Mouse (Mus musculus) thymus, adult 2 months (tissue): Measurements from ENCODE around the gene Fndc9. TPM values are rescaled to one million over a fixed set of nuclear protein-coding genes. Genes with fewer than 3 reads are reported as not detected.

Experiments used
- DNase-seq: peaks from one replicate; pipeline ENCODE4 v3.0.0; 2021
- H3K27ac ChIP-seq: fragments of 200-500 bp; 2 replicates; pipeline ENCODE4 v1.5.1; 2012; ENCODE audit warnings: low read length, control low read depth; ENCODE audit not compliant: control insufficient read depth, insufficient read depth
- H3K27me3 ChIP-seq: fragments of 200-500 bp; 2 replicates; pipeline ENCODE4 v1.6.1; 2012; ENCODE audit warnings: mild to moderate bottlenecking, low read length, moderate library complexity, mixed read lengths; ENCODE audit not compliant: control insufficient read depth, insufficient read depth
- H3K36me3 ChIP-seq: fragments of 200-500 bp; 2 replicates; pipeline ENCODE4 v1.6.1; 2012; ENCODE audit warnings: mild to moderate bottlenecking, low read length, moderate library complexity; ENCODE audit not compliant: control insufficient read depth, insufficient read depth
- H3K4me1 ChIP-seq: fragments of 200-500 bp; replicated peaks from 2 replicates; pipeline ENCODE4 v1.6.1; 2012; ENCODE audit warnings: low read length; ENCODE audit not compliant: control insufficient read depth, insufficient read depth
- H3K4me3 ChIP-seq: fragments of 200-500 bp; 2 replicates; pipeline ENCODE4 v1.5.1; 2012; ENCODE audit warnings: mild to moderate bottlenecking, low read length, control low read depth, moderate library complexity; ENCODE audit not compliant: control insufficient read depth, insufficient read depth
- CTCF ChIP-seq: fragments of 200-500 bp; IDR thresholded peaks from 2 replicates; pipeline ENCODE4 v1.5.1; 2012; ENCODE audit warnings: mild to moderate bottlenecking, control low read depth, low read length, moderate library complexity, borderline replicate concordance; ENCODE audit not compliant: control insufficient read depth, poor library complexity, insufficient read depth; ENCODE audit errors: extremely low read depth
- POLR2A ChIP-seq: fragments of 200-500 bp; IDR thresholded peaks from 2 replicates; pipeline ENCODE4 v1.6.1; 2012; ENCODE audit warnings: mild to moderate bottlenecking, low read length, control low read depth, moderate library complexity; ENCODE audit not compliant: control insufficient read depth, poor library complexity, insufficient read depth; ENCODE audit errors: extremely low read depth
- WGBS: fragments of 180-500 bp; shearing (Covaris S2); methylation state at CpG from one replicate; pipeline ENCODE4 v1.1.7; 2018; 5-methylcytosine and 5-hydroxymethylcytosine counted together
- polyA plus RNA-seq: library from polyadenylated mRNA; depleted of rRNA; stranded (reverse); fragments of >200 nt; gene quantifications from 2 replicates; pipeline ENCODE4 v1.2.3, GENCODE M21; 2012

The Fndc9 gene
- polyA plus RNA-seq, 1 experiment, result 0.09 TPM

GRCm38 (mm10) chr11:46269391-46269790 lies 34.1 kb downstream of the Fndc9 start:
- peaks cover 96% of the 10 kb centered on the region for H3K36me3 ChIP-seq
- WGBS, result 92% methylated on average over 9 of the region's 9 CpGs
- DNase-seq, result no peak
- H3K27ac ChIP-seq, result no peak overlapping the region
- no peaks in the 10 kb centered on the region for H3K27me3 ChIP-seq
- H3K4me3 ChIP-seq, result no peak overlapping the region
- no peaks in the 10 kb centered on the region for H3K4me1 ChIP-seq
- TF ChIP-seq CTCF (no peak), POLR2A (no peak)

DNA sequence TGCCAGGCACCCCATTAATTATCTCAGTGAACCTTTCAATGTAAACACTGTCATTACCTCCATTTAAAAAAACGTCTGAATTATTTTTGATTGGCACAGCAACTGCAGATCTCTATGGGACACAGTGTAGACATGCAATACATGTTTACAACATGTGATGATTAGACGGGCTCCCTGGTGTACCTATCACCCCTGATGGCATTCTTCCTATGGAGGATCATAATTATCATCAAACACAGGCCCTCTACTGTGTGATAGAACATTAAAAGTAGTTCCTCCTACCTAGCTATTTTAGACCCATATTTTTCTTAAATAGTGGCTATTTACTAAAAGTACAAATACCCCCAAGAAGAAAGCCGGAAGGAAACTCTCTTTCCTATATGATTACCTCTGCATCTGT lies 34.6 kb downstream of the Fndc9 start:
- no peak for DNase-seq
- Histone ChIP-seq H3K27me3 (no peaks in the 10 kb centered on the region), H3K27ac (no peak overlapping the region), H3K36me3 (peaks cover 94% of the 10 kb centered on the region), H3K4me1 (peaks cover 1% of the 10 kb centered on the region; the same call in 1 of the 2 replicates), H3K4me3 (no peak overlapping the region)
- 84% methylated on average over 3 of the region's 3 CpGs for WGBS
- TF ChIP-seq CTCF (no peak), POLR2A (no peak)

GRCm38 (mm10) chr11:46272058-46272681 lies 36.8 kb downstream of the Fndc9 start:
- no peak overlapping the region for H3K27ac ChIP-seq
- peaks cover 4% of the 10 kb centered on the region; the same call in 1 of the 2 replicates for H3K4me1 ChIP-seq
- H3K27me3 ChIP-seq, result no peaks in the 10 kb centered on the region
- H3K4me3 ChIP-seq, result no peak overlapping the region
- no peak for DNase-seq
- 95% methylated on average over 8 of the region's 8 CpGs for WGBS
- no peak for TF ChIP-seq CTCF
- TF ChIP-seq POLR2A, result no peak
- H3K36me3 ChIP-seq, result peaks cover 81% of the 10 kb centered on the region

GRCm38 (mm10) chr11:46273969-46274368 lies 38.6 kb downstream of the Fndc9 start:
- DNase-seq, result no peak
- WGBS, result 98% methylated on average over 3 of the region's 3 CpGs
- TF ChIP-seq CTCF (no peak), POLR2A (no peak)
- no peaks in the 10 kb centered on the region for H3K27me3 ChIP-seq
- no peak overlapping the region for H3K27ac ChIP-seq
- peaks cover 4% of the 10 kb centered on the region; the same call in 1 of the 2 replicates for H3K4me1 ChIP-seq
- H3K4me3 ChIP-seq, result no peak overlapping the region
- peaks cover 82% of the 10 kb centered on the region for H3K36me3 ChIP-seq

- DNase-seq, result peak; percentile 92
- Histone ChIP-seq H3K4me1 (peaks cover 4% of the 10 kb centered on the region; the same call in 1 of the 2 replicates), H3K36me3 (peaks cover 81% of the 10 kb centered on the region), H3K4me3 (no peak overlapping the region), H3K27me3 (no peaks in the 10 kb centered on the region), H3K27ac (no peak overlapping the region)
- TF ChIP-seq POLR2A (no peak), CTCF (peak; percentile 89; the same call in 1 of the 2 replicates)
- WGBS, result under 1% methylated on average over 6 of the region's 6 CpGs
Observed at GRCm38 (mm10) chr11:46275302-46275701, 40.0 kb downstream of the Fndc9 start.

DNA sequence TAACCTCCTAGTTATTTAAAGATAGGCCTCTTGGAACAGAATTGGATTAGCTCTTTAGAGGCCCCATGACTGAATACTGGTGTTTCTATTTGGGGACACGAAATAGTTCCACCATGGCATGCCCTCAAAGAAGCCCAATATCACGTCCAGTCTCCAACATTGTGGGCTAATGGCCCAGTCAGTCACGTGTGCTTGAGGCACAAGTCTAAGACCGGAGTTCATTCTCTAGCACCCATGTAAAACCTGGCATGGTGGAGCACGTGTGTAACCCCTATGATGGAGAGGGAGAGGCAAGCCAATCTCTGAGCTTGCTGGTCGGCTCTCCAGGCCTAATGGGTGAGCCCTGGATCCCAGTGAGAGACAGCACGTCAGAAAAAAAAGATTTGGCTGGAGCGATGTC lies 40.8 kb downstream of the Fndc9 start:
- H3K4me1 ChIP-seq, result peaks cover 4% of the 10 kb centered on the region; the same call in 1 of the 2 replicates
- WGBS, result 95% methylated on average over 8 of the region's 8 CpGs
- H3K27ac ChIP-seq, result no peak overlapping the region
- no peaks in the 10 kb centered on the region for H3K27me3 ChIP-seq
- DNase-seq, result no peak
- H3K4me3 ChIP-seq, result no peak overlapping the region
- TF ChIP-seq CTCF (no peak), POLR2A (no peak)
- H3K36me3 ChIP-seq, result peaks cover 82% of the 10 kb centered on the region
